Mouse (Mus musculus): Measurements from ENCODE around the gene Oxsr1. TPM values are rescaled to one million over a fixed set of nuclear protein-coding genes. Genes with fewer than 3 reads are reported as not detected.

Gene Oxsr1
- polyA plus RNA-seq, 1 experiment from 2014 or later: 18.9 TPM

- Histone ChIP-seq H3K9ac (ENCODE audit: low read depth, low read length) (no peak within 1 kb of the TSS), H3K4me1 (ENCODE audit: control insufficient read depth, insufficient read depth, low read length) (no peaks in the 10 kb centered on the region), H3K4me3 (ENCODE audit: low read length) (no peak within 1 kb of the TSS), H3K36me3 (ENCODE audit: control insufficient read depth, insufficient read depth, low read length) (no peaks in the 10 kb centered on the region), H3K27me3 (ENCODE audit: control insufficient read depth, insufficient read depth, low read length) (no peaks in the 10 kb centered on the region), H3K9me3 (ENCODE audit: control insufficient read depth, low read length) (peaks cover 6% of the 10 kb centered on the region), H3K27ac (ENCODE audit: low read depth, low read length) (no peak within 1 kb of the TSS), H3K4me2 (replicated peaks; ENCODE audit: low read depth, low read length) (no peak within 1 kb of the TSS)
- 93% methylated on average over 4 of the region's 4 CpGs for WGBS
- ATAC-seq (ENCODE audit: low FRiP score, low TSS enrichment): no peak
Observed at GRCm38 (mm10) chr9:119208998-119209397, 113.2 kb downstream of the Oxsr1 start, which contains the start of gene Slc22a13. TSS of gene Slc22a13 (minus strand) at chr9:119209098.

DNA sequence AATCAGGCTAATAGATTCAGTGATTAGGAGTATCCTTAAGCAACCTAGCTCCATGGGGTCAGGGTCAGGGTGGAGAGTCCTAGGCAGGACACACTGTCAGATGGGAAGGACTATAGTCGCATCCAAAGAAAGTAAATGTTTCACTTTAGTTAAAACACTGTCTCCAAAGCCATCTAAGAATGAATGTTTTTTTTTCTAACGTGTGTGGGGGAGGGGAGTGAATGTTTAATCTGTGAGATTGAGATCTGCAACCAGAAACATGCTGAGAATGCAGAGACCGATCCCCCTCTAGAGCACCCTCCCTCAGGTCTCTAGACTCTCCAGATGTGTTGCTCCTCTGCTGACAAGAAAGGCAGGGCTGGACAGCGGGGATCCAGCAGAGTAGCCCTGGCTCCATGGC, 115.1 kb downstream of the Oxsr1 start:
- H3K4me1 ChIP-seq (ENCODE audit: control insufficient read depth, insufficient read depth, low read length): no peaks in the 10 kb centered on the region

DNA sequence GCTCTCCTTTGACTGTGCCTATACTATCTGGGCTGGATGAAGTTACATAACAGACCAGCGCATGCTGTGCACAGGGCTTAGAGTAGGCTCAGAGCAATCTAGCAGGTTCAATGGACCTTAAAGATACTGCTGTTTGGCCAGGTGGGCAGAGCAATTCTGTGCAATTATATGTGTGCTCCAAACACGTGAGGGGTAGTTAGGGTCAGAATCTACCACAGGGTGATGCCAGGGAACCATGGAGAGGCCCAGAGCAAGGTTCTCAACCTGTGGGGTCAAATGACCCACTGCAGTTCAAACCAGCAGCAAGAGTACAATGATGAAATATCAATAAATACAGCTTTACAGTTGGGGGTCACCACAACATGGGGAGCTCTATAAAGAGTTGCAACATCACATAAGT, 115.6 kb downstream of the Oxsr1 start:
- Histone ChIP-seq H3K27ac (ENCODE audit: low read depth, low read length) (no peak overlapping the region), H3K27me3 (ENCODE audit: control insufficient read depth, insufficient read depth, low read length) (no peaks in the 10 kb centered on the region), H3K36me3 (ENCODE audit: control insufficient read depth, insufficient read depth, low read length) (no peaks in the 10 kb centered on the region), H3K9me3 (ENCODE audit: control insufficient read depth, low read length) (peaks cover 6% of the 10 kb centered on the region), H3K4me1 (ENCODE audit: control insufficient read depth, insufficient read depth, low read length) (no peaks in the 10 kb centered on the region), H3K4me2 (replicated peaks; ENCODE audit: low read depth, low read length) (no peak overlapping the region), H3K4me3 (ENCODE audit: low read length) (no peak overlapping the region), H3K9ac (ENCODE audit: low read depth, low read length) (no peak overlapping the region)
- 67% methylated on average over 2 of the region's 2 CpGs for WGBS
- no peak for ATAC-seq (ENCODE audit: low FRiP score, low TSS enrichment)

More for the DNA sequence above, 115.1 kb downstream of the Oxsr1 start:
- Histone ChIP-seq H3K4me2 (replicated peaks; ENCODE audit: low read depth, low read length) (no peak overlapping the region), H3K27me3 (ENCODE audit: control insufficient read depth, insufficient read depth, low read length) (no peaks in the 10 kb centered on the region), H3K9me3 (ENCODE audit: control insufficient read depth, low read length) (peaks cover 6% of the 10 kb centered on the region), H3K9ac (ENCODE audit: low read depth, low read length) (no peak overlapping the region), H3K36me3 (ENCODE audit: control insufficient read depth, insufficient read depth, low read length) (no peaks in the 10 kb centered on the region), H3K4me3 (ENCODE audit: low read length) (no peak overlapping the region), H3K27ac (ENCODE audit: low read depth, low read length) (no peak overlapping the region)
- WGBS: 65% methylated on average over 4 of the region's 4 CpGs
- ATAC-seq (ENCODE audit: low FRiP score, low TSS enrichment): no peak

- Histone ChIP-seq H3K4me2 (replicated peaks; ENCODE audit: low read depth, low read length) (no peak overlapping the region), H3K4me1 (ENCODE audit: control insufficient read depth, insufficient read depth, low read length) (no peaks in the 10 kb centered on the region), H3K9ac (ENCODE audit: low read depth, low read length) (no peak overlapping the region), H3K27me3 (ENCODE audit: control insufficient read depth, insufficient read depth, low read length) (no peaks in the 10 kb centered on the region), H3K4me3 (ENCODE audit: low read length) (no peak overlapping the region), H3K36me3 (ENCODE audit: control insufficient read depth, insufficient read depth, low read length) (no peaks in the 10 kb centered on the region), H3K9me3 (ENCODE audit: control insufficient read depth, low read length) (peaks cover 6% of the 10 kb centered on the region), H3K27ac (ENCODE audit: low read depth, low read length) (no peak overlapping the region)
- 93% methylated on average over 5 of the region's 5 CpGs for WGBS
- ATAC-seq (ENCODE audit: low FRiP score, low TSS enrichment): no peak
Observed at GRCm38 (mm10) chr9:119205756-119206155, 116.5 kb downstream of the Oxsr1 start.

- H3K4me3 ChIP-seq (ENCODE audit: low read length): no peak overlapping the region
- H3K4me1 ChIP-seq (ENCODE audit: control insufficient read depth, insufficient read depth, low read length): no peaks in the 10 kb centered on the region
- WGBS: 94% methylated on average over 9 of the region's 9 CpGs
- H3K4me2 ChIP-seq (replicated peaks; ENCODE audit: low read depth, low read length): no peak overlapping the region
- peaks cover 6% of the 10 kb centered on the region for H3K9me3 ChIP-seq (ENCODE audit: control insufficient read depth, low read length)
- no peak for ATAC-seq (ENCODE audit: low FRiP score, low TSS enrichment)
- H3K27ac ChIP-seq (ENCODE audit: low read depth, low read length): no peak overlapping the region
- no peaks in the 10 kb centered on the region for H3K36me3 ChIP-seq (ENCODE audit: control insufficient read depth, insufficient read depth, low read length)
- H3K9ac ChIP-seq (ENCODE audit: low read depth, low read length): no peak overlapping the region
- H3K27me3 ChIP-seq (ENCODE audit: control insufficient read depth, insufficient read depth, low read length): no peaks in the 10 kb centered on the region
Observed at GRCm38 (mm10) chr9:119203617-119204016, 118.6 kb downstream of the Oxsr1 start.

DNA sequence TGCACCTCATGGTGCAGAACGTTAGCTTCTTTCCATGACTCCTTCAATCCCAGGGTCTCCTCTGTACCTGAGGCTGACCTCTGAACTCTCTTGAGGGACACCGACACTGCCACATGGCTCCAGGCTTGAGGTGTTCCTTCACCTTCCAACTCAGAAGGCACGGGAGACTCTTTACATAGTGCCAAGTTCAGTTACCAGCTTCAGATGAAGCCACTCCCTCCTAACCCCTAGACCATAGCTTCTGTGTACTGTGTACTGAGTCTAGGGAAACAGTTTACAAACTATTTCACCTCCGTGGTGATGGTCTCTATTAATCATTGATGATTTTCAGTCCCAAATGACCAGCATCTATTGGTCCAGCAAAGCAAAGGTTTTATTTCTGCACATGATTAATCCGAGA, 120.6 kb downstream of the Oxsr1 start:
- Histone ChIP-seq H3K9ac (ENCODE audit: low read depth, low read length) (no peak overlapping the region), H3K27ac (ENCODE audit: low read depth, low read length) (no peak overlapping the region), H3K9me3 (ENCODE audit: control insufficient read depth, low read length) (peaks cover 6% of the 10 kb centered on the region), H3K27me3 (ENCODE audit: control insufficient read depth, insufficient read depth, low read length) (no peaks in the 10 kb centered on the region), H3K36me3 (ENCODE audit: control insufficient read depth, insufficient read depth, low read length) (no peaks in the 10 kb centered on the region), H3K4me2 (replicated peaks; ENCODE audit: low read depth, low read length) (no peak overlapping the region), H3K4me3 (ENCODE audit: low read length) (no peak overlapping the region), H3K4me1 (ENCODE audit: control insufficient read depth, insufficient read depth, low read length) (no peaks in the 10 kb centered on the region)
- 89% methylated on average over 5 of the region's 5 CpGs for WGBS
- ATAC-seq (ENCODE audit: low FRiP score, low TSS enrichment): no peak

DNA sequence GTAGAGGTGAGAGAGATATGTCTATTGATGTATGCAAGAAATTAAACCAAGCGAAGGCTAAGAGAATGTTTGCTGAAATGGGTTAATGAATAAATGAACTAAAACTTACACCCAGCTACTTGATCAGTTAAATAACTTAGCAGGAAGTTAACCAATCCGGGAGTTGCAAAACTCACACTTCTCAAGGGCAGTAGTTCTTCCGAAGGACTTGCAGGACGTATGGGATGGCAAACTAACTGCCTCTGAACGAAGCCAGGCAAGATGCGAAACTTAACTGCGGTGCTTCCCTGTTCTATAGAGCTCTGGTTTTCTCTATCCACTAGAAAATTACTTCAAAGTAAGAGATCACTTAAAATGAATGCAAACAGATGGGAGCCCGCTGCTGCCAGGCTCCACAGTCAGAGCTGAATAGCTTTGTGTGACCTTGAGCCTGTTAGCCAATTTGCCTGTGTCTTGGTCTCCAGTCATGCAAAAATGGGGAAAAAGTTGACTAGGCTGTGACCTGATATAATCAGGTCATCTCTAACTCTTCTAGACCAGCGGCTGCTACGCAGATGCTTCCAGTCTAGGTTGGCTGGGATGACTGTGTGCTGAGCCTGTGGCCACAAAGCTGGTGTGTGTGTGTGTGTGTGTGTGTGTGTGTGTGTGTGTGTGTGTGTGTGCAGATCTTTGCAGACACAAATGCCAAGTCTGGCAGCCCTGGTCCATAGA, 122.9 kb downstream of the Oxsr1 start:
- H3K4me2 ChIP-seq (replicated peaks; ENCODE audit: low read depth, low read length): no peak overlapping the region
- H3K9ac ChIP-seq (ENCODE audit: low read depth, low read length): no peak overlapping the region
- no peak overlapping the region for H3K27ac ChIP-seq (ENCODE audit: low read depth, low read length)
- H3K9me3 ChIP-seq (ENCODE audit: control insufficient read depth, low read length): peaks cover 2% of the 10 kb centered on the region
- WGBS: 79% methylated on average over 10 of the region's 10 CpGs
- H3K36me3 ChIP-seq (ENCODE audit: control insufficient read depth, insufficient read depth, low read length): no peaks in the 10 kb centered on the region
- H3K4me1 ChIP-seq (ENCODE audit: control insufficient read depth, insufficient read depth, low read length): no peaks in the 10 kb centered on the region
- no peak; the same call in 1 of the 2 replicates for ATAC-seq (ENCODE audit: low FRiP score, low TSS enrichment)
- no peaks in the 10 kb centered on the region for H3K27me3 ChIP-seq (ENCODE audit: control insufficient read depth, insufficient read depth, low read length)
- H3K4me3 ChIP-seq (ENCODE audit: low read length): no peak overlapping the region

GRCm38 (mm10) chr9:119192202-119192990, 129.8 kb downstream of the Oxsr1 start:
- no peak overlapping the region for H3K9ac ChIP-seq (ENCODE audit: low read depth, low read length)
- no peaks in the 10 kb centered on the region for H3K9me3 ChIP-seq (ENCODE audit: control insufficient read depth, low read length)
- no peak overlapping the region for H3K27ac ChIP-seq (ENCODE audit: low read depth, low read length)
- no peak overlapping the region for H3K4me3 ChIP-seq (ENCODE audit: low read length)
- H3K27me3 ChIP-seq (ENCODE audit: control insufficient read depth, insufficient read depth, low read length): no peaks in the 10 kb centered on the region
- WGBS: 39% methylated on average over 11 of the region's 11 CpGs
- H3K4me2 ChIP-seq (replicated peaks; ENCODE audit: low read depth, low read length): no peak overlapping the region
- H3K36me3 ChIP-seq (ENCODE audit: control insufficient read depth, insufficient read depth, low read length): no peaks in the 10 kb centered on the region
- H3K4me1 ChIP-seq (ENCODE audit: control insufficient read depth, insufficient read depth, low read length): no peaks in the 10 kb centered on the region
- ATAC-seq (ENCODE audit: low FRiP score, low TSS enrichment): 0 out of 2 replicates have a peak, but pooled peaks have one; percentile 64

All from kidney, embryonic 14.5 days (tissue).